Mouse (Mus musculus): ENCODE measurements around the gene Vav2.
A peak's percentile ranks its signal among the peaks of the same experiment; 100 is the strongest.

Gene Vav2

GRCm38 (mm10) chr2:27441767-27442707, 15.2 kb upstream of the Vav2 start, which contains the start of gene Brd3os:
TSS of gene Brd3os (plus strand) at chr2:27442324.
- DNase-seq (ENCODE audit: low spot score in 2 of 2): peak; percentile 78 to 88

GRCm38 (mm10) chr2:27438281-27438680, 11.4 kb upstream of the Vav2 start:
- DNase-seq (ENCODE audit: low spot score in 2 of 2): no peak

DNA sequence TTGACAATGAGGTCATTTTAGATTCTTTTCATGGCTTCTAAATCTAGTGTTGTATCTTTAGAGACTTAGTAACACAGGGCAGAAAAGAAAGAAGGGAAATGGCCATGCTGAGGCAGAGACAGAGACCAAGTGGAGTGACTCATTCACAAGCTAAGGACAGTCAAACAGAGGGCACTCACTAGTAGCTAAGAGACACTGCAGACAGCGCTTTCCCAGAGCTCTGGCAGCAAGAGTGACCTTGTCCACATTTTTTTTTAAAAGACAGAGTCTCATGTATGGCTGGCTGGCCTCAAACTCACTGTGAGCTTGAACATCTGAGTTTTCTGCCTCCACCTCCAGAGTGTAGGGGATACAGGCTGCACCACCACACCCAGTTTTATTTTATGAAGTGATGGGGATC, 11.0 kb upstream of the Vav2 start:
- DNase-seq (ENCODE audit: low spot score in 2 of 2): no peak

DNA sequence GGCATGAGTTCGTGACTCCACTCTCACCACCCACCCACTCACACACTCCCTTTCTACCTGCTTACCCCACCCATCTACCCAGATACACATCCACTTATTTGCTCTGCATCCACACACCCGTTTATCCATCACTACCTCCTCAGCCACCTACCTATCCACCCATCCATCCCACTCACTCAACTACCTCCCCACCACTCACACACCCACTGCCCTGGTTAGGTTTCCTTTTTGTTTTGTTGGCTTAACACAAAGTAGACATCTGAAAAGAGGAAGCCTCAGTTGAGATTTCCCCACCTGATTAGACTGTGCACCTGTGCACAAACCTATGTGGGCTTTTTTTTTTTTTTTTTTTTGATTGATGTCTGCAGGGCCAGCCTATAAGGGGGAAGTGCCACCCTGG, 5.8 kb upstream of the Vav2 start:
- no peak for DNase-seq (ENCODE audit: low spot score in 2 of 2)

- DNase-seq (ENCODE audit: low spot score in 2 of 2): no peak
Measured at GRCm38 (mm10) chr2:27430621-27431020, 3.8 kb upstream of the Vav2 start.

- peak; percentile 86 for DNase-seq (ENCODE audit: low spot score in 2 of 2)
Measured at GRCm38 (mm10) chr2:27428071-27428470, 1.2 kb upstream of the Vav2 start.

GRCm38 (mm10) chr2:27426406-27426854, 403 bp downstream of the Vav2 start:
- DNase-seq (ENCODE audit: low spot score in 2 of 2): no peak

GRCm38 (mm10) chr2:27425751-27426405, 955 bp downstream of the Vav2 start:
- DNase-seq (ENCODE audit: low spot score in 2 of 2): no peak

DNA sequence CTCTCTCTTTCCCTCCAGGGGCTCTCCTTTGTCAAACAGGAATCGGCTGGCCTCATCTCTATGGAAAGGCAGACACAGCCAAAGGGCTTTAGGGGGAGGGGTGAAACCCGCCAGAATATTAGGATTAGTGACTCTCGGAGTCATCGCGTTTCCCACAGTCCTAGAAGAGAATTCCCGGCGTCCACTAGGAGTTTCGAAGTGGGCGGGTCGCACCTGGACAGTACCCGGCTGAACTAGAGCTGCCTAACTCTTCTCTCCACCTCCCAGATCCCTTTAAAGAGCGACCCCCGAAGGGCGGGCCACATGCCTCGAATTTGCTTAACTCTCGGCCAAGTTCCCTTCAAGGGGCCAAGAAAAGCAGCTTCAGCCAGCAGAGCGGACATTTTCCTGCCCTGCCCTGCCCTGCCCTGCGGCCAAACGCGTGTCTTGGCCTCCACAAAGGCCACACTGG, 1.6 kb downstream of the Vav2 start:
- DNase-seq (ENCODE audit: low spot score in 2 of 2): no peak

GRCm38 (mm10) chr2:27423596-27423995, 3.2 kb downstream of the Vav2 start:
- no peak for DNase-seq (ENCODE audit: low spot score in 2 of 2)

- DNase-seq (ENCODE audit: low spot score in 2 of 2): no peak
Measured at GRCm38 (mm10) chr2:27421293-27422068, 5.4 kb downstream of the Vav2 start.

- DNase-seq (ENCODE audit: low spot score in 2 of 2): no peak
Measured at GRCm38 (mm10) chr2:27418577-27419070, 8.2 kb downstream of the Vav2 start.

GRCm38 (mm10) chr2:27417648-27418153, 9.1 kb downstream of the Vav2 start:
- no peak for DNase-seq (ENCODE audit: low spot score in 2 of 2)

- DNase-seq (ENCODE audit: low spot score in 2 of 2): no peak
Measured at GRCm38 (mm10) chr2:27416425-27416824, 10.4 kb downstream of the Vav2 start.

- no peak for DNase-seq (ENCODE audit: low spot score in 2 of 2)
Measured at GRCm38 (mm10) chr2:27415060-27415783, 11.6 kb downstream of the Vav2 start.

- no peak for DNase-seq (ENCODE audit: low spot score in 2 of 2)
Measured at GRCm38 (mm10) chr2:27413936-27414657, 12.7 kb downstream of the Vav2 start.

DNA sequence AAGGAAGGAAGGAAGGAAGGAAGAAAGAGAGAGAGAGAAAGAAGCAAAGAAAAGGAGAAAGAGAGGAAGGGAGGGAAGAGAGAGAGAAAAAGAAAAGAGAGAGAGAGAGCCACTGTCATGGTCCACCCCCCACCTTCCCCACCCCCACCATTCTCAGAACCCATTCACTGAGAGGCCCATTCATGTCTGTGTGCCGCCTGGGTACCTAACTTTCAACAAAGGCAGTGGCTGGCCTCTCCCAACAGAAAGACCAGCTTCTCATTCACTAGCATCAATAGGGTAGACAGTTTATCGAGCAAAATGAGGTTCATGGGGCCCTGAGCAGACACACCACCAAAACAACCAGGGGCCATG, 13.3 kb downstream of the Vav2 start:
- DNase-seq (ENCODE audit: low spot score in 2 of 2): no peak

GRCm38 (mm10) chr2:27412245-27412800, 14.5 kb downstream of the Vav2 start:
- DNase-seq (ENCODE audit: low spot score in 2 of 2): no peak

DNA sequence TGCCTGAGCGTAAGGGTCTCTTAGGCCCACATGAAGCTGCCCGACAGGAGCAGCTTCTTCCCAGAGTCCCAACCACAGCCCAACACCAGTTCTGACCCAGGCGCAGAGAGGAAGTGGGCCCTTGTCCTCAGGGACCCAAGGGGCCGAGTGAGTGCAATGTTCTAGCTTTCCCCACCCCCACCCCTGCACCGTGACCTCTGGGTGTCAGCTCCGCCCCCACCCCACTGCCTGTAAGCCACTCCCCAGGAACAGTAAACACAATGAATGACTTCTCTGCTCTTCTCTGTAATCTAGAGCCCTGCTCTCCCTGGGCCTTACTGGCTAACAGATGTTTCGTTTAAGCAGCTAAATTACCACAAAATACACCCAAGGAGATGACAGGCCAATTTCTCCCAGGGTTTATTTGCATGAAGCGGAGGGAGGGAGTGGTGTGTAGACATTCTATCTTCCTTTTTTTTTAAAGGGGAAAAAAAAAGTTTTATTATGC, 15.1 kb downstream of the Vav2 start:
- DNase-seq (ENCODE audit: low spot score in 2 of 2): no peak

Measured in frontal cortex, postnatal 25 days (tissue).